Mouse (Mus musculus) kidney, postnatal 0 days (tissue): ENCODE measurements at regions not wholly inside any gene's neighbourhood (a gene's known extent, or its start where the extent isn't known, plus 50 kb on each side); places are given as distances from the start of the nearest gene placed in this dataset.

Experiments
- ATAC-seq: fragments of 200-750 bp; cut with Nextera tagmentation; replicated peaks from 2 replicates; pipeline ENCODE4 v1.8.0; 2017; ENCODE audit warnings: low read depth, moderate number of reproducible peaks, moderate TSS enrichment, moderate library complexity; ENCODE audit not compliant: low FRiP score
- DNase-seq: peaks from one replicate; pipeline ENCODE4 v3.0.0-alpha.2; 2016; ENCODE audit warnings: low spot score
- H3K27ac ChIP-seq: fragments of 300-500 bp; sonication (generic); 2 replicates; pipeline ENCODE4 v1.5.1; 2014; ENCODE audit warnings: mild to moderate bottlenecking
- H3K27me3 ChIP-seq: fragments of 300-500 bp; sonication (generic); 2 replicates; pipeline ENCODE4 v1.6.1; 2014; ENCODE audit warnings: low read length, mixed read lengths; ENCODE audit not compliant: insufficient read depth
- H3K36me3 ChIP-seq: fragments of 300-500 bp; sonication (generic); 2 replicates; pipeline ENCODE4 v1.6.1; 2014; ENCODE audit warnings: low read length, mixed read lengths; ENCODE audit not compliant: insufficient read depth
- H3K4me1 ChIP-seq: fragments of 300-500 bp; sonication (generic); replicated peaks from 2 replicates; pipeline ENCODE4 v1.6.1; 2014; ENCODE audit warnings: antibody characterized with exemption, low read length, mixed read lengths; ENCODE audit not compliant: insufficient read depth
- H3K4me2 ChIP-seq: fragments of 300-500 bp; sonication (generic); 2 replicates; pipeline ENCODE4 v1.6.1; 2014; ENCODE audit warnings: mild to moderate bottlenecking, low read length, moderate library complexity, mixed read lengths
- H3K4me3 ChIP-seq: fragments of 300-500 bp; sonication (generic); replicated peaks from 2 replicates; pipeline ENCODE4 v1.5.1; 2014; ENCODE audit warnings: low read depth, low read length
- H3K9ac ChIP-seq: fragments of 300-500 bp; sonication (generic); 2 replicates; pipeline ENCODE4 v1.6.1; 2014; ENCODE audit warnings: low read depth, low read length
- H3K9me3 ChIP-seq: fragments of 300-500 bp; sonication (generic); replicated peaks from 2 replicates; pipeline ENCODE4 v1.6.1; 2016; ENCODE audit warnings: low read length, inconsistent platforms, mixed read lengths
- CTCF ChIP-seq: IDR thresholded peaks from 2 replicates; pipeline ENCODE4 v1.5.1; 2016; ENCODE audit warnings: antibody characterized with exemption, low read depth, mild to moderate bottlenecking, moderate library complexity
- WGBS: fragments of 180-500 bp; shearing (Covaris S2); extraction: QIAGEN DNeasy Blood & Tissue Kit; methylation state at CpG from one replicate; pipeline ENCODE4 v1.1.7; 2014; 5-methylcytosine and 5-hydroxymethylcytosine counted together

DNA sequence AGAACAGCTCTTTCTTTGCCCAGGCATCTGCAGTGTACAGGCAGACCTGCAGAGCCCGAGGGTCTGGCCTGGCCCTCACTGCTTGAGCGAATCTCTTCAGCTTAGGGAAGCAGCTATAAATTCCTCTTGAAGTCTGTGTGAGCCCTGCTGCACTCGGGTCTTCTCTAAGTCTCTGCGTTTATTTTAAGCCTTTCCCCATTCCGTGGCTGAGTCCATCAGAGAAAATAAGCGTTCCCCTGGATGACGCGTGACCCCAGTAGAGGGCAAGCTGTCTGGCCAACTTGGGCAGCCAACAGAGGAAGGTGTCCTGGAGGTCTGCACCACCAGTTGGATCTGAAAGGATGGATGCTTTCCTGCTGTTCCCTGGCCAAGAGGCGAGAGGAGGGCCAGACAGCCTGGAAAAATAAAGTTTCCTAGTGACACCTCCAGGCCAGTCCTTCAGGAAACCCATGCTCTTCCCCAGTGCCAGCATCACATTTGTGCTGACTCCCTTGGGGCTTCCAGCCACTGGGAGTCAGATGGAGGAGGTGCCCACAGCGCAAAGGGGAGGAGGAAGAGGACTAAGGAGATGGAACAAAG, 213.9 kb upstream of the Tle3 start:
- Histone ChIP-seq H3K27me3 (no peaks in the 10 kb centered on the region), H3K4me2 (no peak overlapping the region), H3K9me3 (no peaks in the 10 kb centered on the region), H3K36me3 (no peaks in the 10 kb centered on the region), H3K27ac (no peak overlapping the region), H3K4me1 (peaks cover 4% of the 10 kb centered on the region; the same call in 1 of the 2 replicates), H3K9ac (no peak overlapping the region), H3K4me3 (no peak overlapping the region)
- no peak for ATAC-seq
- DNase-seq, result no peak
- WGBS, result 19% methylated on average over 10 of the region's 10 CpGs
- no peak for TF ChIP-seq CTCF

DNA sequence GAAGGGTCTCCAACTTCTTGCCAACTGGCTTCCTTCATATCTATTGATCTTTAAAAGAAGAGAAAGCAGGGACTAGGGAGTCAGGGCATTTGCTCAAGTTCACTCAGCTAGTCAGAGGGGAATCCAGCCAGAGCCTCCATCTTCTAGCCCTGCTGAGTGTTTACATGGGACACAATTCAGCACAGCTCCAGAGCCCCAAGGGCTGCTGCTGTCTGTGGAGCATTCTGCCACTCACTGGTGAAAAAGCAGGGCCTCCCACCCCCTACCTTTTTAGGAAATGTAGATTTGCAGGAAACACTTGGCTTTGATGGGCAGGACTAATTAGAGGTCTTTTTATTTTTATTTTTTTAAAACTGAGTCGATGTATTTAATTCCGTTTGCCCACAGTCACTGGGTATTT, 213.0 kb upstream of the Tle3 start:
- H3K36me3 ChIP-seq, result no peaks in the 10 kb centered on the region
- H3K9ac ChIP-seq, result no peak overlapping the region
- no peak overlapping the region for H3K4me2 ChIP-seq
- DNase-seq, result no peak
- peak overlapping the region; percentile 3; the same call in 1 of the 2 replicates for H3K27ac ChIP-seq
- 34% methylated on average over 2 of the region's 2 CpGs for WGBS
- no peak for ATAC-seq
- H3K4me3 ChIP-seq, result no peak overlapping the region
- H3K9me3 ChIP-seq, result no peaks in the 10 kb centered on the region
- peaks cover 5% of the 10 kb centered on the region; the same call in 1 of the 2 replicates for H3K4me1 ChIP-seq
- H3K27me3 ChIP-seq, result no peaks in the 10 kb centered on the region
- no peak for TF ChIP-seq CTCF

DNA sequence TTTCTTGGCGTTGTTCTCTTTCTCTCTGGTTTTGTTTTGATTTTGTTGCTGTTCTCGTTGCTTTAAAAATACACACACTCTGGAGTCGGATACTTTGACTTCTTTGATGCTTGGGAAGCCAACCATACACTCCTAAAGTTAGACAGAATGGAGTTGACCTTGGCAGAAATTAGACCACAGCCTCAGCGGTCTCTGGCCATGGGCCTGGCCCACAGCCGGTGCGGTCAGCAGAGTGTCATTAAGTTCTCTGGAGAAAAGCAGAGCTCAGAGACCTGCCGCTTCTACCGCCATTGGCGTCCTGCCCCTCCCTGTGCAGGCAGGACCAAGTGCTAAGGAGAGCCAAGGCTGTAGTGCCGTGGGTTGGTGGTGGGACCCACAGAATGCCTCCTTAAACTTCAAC, 212.6 kb upstream of the Tle3 start:
- Histone ChIP-seq H3K4me2 (no peak overlapping the region), H3K27ac (peak overlapping the region; percentile 27; the same call in 1 of the 2 replicates), H3K4me3 (no peak overlapping the region), H3K36me3 (no peaks in the 10 kb centered on the region), H3K27me3 (no peaks in the 10 kb centered on the region), H3K9ac (no peak overlapping the region), H3K9me3 (no peaks in the 10 kb centered on the region), H3K4me1 (peaks cover 8% of the 10 kb centered on the region; the same call in 1 of the 2 replicates)
- 16% methylated on average over 10 of the region's 10 CpGs for WGBS
- DNase-seq (no peak), ATAC-seq (no peak)
- TF ChIP-seq CTCF, result no peak

DNA sequence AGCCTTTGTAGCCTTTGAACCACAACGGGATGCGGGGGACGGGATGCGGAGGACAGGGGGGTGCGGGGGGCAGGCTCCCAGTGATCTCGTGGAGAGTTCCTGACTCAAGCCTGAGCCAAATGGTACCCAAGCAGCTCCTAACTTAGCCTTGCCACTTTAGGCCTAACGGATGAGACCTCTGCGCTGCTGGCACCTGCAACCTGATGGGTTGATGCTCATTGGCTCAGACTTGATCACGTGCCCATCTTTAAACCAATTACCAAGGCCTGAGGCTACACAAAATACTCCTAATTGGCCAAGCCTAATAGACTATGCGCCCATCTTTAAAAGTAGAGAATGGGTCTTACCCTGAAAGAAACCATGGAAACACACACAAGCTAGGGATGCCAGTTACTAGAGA, 209.3 kb upstream of the Tle3 start:
- TF ChIP-seq CTCF, result no peak
- H3K9ac ChIP-seq, result no peak overlapping the region
- no peaks in the 10 kb centered on the region for H3K36me3 ChIP-seq
- no peaks in the 10 kb centered on the region for H3K27me3 ChIP-seq
- DNase-seq (no peak), ATAC-seq (no peak)
- no peak overlapping the region for H3K27ac ChIP-seq
- whole genome bisulfite sequencing, result 86% methylated on average over 8 of the region's 10 CpGs
- peaks cover 8% of the 10 kb centered on the region; the same call in 1 of the 2 replicates for H3K4me1 ChIP-seq
- no peaks in the 10 kb centered on the region for H3K9me3 ChIP-seq
- H3K4me2 ChIP-seq, result no peak overlapping the region
- H3K4me3 ChIP-seq, result no peak overlapping the region

DNA sequence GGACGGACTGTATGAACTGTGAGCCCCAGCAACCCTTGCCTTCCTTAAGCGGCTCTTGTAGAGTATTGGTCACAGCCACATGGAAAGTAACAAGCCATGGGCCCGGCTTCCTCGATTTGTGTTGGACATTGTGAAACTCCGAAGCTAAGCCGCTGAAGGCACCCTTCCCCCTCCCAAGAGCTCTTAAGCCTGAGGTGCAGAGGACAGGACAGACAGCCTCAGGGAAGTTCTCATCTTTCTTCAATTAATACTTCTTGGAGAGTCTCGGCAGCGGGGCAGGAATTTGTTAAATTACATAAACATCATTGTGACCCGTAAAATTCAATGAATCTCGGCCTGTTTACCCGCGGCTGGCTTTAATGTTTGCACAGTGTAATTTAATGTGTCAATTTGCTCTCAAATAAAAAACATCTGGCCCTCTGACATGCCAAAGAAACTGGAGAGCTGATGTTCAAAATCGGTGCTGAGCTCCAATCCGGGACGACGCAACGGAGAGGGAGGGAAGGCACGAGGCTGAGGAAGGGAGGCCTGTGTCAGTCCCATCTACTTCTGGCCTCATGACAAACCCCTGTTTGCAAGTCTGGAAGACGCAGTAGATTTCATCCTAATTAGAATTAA, 208.4 kb upstream of the Tle3 start:
- no peaks in the 10 kb centered on the region for H3K36me3 ChIP-seq
- no peak for TF ChIP-seq CTCF
- DNase-seq (peak; percentile 85), ATAC-seq (no peak)
- no peak overlapping the region for H3K9ac ChIP-seq
- H3K4me2 ChIP-seq, result no peak overlapping the region
- peak overlapping the region; percentile 55 for H3K27ac ChIP-seq
- H3K9me3 ChIP-seq, result no peaks in the 10 kb centered on the region
- no peak overlapping the region for H3K4me3 ChIP-seq
- WGBS, result 31% methylated on average over 19 of the region's 19 CpGs
- peaks cover 4% of the 10 kb centered on the region; the same call in 1 of the 2 replicates for H3K4me1 ChIP-seq
- no peaks in the 10 kb centered on the region for H3K27me3 ChIP-seq

DNA sequence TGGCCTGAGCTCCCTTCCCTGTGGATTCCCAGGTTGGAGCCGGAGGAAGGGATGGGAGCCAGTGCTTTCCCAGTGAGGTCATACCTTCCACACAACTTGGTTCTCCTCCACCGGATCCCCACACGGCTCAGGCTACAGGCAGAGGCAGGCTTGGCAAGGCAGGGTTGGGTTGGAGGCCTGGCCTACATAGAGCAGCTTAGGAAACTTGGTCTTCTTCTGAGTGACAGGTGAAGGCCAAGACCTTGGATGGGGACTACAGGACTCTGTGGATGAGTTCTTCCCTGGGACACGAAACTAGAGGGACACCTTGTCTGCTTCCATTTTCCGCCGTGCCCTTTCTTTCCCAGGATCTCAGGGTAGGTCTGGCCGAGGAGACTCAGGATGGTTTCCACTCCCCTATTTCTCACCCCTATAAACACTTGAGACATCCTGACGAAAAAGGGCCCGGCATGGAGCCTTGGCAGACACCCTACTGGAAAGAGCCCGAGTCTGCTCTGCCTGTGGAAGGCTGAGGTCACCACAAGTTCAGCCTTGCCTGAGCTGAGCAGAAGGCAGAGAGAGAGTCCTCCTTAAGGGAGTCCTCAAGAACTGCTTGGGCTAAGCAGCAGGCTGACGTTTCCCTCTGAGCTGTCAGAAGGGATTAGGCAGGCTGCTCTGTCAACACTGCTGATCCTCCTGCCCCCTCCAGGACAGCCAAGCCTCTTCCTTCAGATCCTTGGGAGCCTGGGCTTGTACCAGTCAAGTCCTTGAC, 207.5 kb upstream of the Tle3 start:
- Histone ChIP-seq H3K4me3 (no peak overlapping the region), H3K4me2 (no peak overlapping the region), H3K27me3 (no peaks in the 10 kb centered on the region), H3K36me3 (no peaks in the 10 kb centered on the region), H3K4me1 (peaks cover 4% of the 10 kb centered on the region; the same call in 1 of the 2 replicates), H3K9me3 (no peaks in the 10 kb centered on the region), H3K9ac (no peak overlapping the region), H3K27ac (peak overlapping the region; percentile 55)
- TF ChIP-seq CTCF, result no peak
- DNase-seq, result peak; percentile 71
- WGBS, result 45% methylated on average over 11 of the region's 11 CpGs
- ATAC-seq, result peak; percentile 62
